Mouse (Mus musculus): ENCODE measurements around the gene Nbea.

The Nbea gene

DNA sequence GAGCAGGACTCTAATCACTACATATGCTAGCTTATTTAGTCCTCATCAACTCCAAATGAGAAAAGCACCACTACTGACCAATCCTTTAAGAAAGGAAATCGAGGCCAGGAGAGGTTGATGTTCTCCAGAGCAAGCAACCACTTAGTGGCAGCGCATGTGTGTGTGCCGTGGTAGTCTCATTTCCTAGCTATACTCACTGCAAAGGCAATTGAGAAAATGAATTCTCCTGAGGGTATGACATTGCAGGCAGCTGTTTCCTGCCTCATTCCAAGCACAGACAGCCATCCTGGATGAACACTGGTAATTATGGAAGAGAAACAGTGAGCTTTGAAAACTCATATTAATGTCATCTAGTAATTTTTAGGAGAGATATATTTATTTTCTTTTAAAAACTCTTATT lies 358.6 kb downstream of the Nbea start:
- DNase-seq: no peak

- no peak for DNase-seq
Measured at GRCm38 (mm10) chr3:55819598-55819997, 363.9 kb downstream of the Nbea start.

DNA sequence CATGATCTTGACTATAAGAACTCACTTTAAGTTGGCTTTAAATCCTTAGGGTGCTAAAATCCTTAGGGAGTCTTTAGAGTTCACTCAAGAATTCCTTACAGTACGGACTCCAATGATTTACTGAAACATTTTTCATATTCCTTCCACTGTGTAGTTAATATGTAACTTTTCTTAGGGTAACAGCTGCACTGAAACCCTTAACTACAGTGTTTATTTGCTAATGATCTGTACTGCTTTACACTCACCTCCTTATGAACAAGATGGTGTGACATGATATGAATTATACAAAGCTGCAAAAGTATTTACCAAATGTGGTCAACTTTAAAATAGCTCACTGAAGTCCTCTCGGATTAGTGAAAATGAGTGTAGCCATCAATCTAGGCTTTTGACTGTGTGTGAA lies 365.4 kb downstream of the Nbea start:
- DNase-seq: no peak

DNA sequence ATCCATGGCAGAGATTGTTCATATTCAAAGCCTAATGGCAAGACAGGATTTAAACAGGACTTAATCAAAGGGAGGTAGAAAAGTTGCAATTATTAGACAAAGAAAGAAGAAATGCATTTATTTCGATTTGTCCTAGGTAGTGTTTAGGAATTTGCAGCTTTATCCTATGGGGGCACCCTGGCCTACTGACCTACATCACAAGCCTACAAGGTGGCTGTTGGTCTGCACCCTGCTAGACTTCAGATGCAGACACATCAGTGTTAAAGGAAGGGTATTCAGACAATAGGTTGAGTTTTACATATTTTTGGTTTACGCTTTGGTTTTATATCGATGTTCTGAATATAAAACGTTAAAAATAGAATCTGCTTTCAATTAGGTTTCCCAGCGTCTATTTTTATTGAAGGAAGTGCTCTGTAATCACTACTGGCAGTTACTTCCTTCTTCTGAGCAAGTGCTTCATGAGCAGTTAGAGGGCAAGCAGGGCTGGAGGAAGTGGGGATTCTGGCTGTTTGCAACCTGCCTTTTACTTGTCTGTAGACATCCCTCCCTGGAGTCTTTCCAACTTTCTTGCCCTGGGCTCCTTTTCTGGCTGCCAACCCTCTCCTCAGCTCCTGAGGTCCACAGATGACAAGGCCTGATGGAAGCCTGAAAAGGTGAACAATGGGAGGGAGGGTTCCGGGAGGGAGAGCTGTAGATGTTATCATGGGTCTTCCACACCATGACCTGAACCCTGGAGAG lies 366.7 kb downstream of the Nbea start:
- DNase-seq: no peak

GRCm38 (mm10) chr3:55816096-55816495 lies 367.4 kb downstream of the Nbea start:
- DNase-seq: no peak

DNA sequence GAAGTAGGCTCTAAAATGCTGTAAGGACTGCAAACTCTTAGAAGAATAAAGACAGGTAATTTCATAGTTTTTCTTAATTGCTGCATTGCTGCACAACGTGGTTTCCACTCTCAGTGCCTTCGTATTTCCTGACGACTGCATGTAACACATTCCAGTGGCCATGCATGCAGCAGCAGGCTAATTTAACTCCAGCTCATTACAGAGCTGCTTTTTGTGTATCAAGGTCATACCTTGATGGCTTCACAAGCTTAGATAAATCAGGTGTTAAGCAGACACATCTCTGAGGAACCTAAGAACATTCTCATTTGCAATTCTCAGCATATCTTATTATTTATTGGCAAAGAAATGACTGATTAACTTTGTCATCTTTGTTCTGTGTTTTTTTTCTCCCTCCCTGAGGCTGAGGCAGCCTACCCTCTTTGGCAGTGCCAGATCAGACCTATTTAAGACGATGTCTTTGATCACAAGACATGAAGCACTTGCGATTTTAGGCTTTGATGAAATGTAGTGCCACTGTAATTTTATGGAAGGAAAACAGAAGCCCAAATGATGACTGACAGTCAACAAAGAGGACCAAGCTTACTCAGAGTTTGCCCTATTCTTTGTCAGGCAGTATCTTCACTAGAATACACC lies 368.4 kb downstream of the Nbea start:
- no peak for DNase-seq

DNA sequence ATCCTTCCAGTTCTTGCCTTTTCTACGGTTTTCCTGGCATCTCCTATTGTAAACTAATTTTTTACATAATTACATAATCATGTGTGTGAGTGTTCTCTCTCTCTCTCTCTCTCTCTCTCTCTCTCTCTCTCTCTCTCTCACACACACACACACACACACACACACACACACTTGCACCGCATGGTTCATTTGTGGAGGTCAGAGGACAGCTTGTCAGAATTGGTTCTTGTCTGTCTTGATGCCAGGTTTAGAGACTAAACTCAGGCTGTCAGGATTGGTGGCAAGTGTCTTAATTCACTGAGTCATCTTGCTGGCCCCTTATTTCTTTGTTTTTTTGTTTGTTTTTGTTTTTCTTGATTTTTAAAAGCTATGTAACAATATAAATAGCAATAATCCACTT lies 388.7 kb downstream of the Nbea start:
- no peak for DNase-seq

- no peak for DNase-seq
Measured at GRCm38 (mm10) chr3:55793842-55794575, 389.5 kb downstream of the Nbea start.

DNA sequence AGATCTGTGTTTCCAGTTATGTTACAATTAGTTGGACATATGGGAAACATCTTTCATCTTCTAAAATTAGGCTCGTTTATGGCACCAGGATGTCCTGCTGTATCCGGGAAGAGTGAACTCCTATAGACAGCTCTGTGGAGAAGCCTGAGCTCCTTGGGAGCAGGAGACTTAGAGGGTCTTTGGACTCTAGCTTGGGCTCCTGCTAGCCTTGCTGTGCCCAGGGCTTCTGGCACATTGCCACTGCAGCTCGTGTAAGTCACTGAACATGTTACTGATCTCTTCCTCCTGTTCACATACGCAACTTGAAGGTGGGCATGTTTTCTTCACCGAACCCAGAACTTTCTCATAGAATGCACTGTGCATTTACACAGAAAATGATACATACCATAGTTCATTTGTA lies 391.2 kb downstream of the Nbea start:
- DNase-seq: no peak

DNA sequence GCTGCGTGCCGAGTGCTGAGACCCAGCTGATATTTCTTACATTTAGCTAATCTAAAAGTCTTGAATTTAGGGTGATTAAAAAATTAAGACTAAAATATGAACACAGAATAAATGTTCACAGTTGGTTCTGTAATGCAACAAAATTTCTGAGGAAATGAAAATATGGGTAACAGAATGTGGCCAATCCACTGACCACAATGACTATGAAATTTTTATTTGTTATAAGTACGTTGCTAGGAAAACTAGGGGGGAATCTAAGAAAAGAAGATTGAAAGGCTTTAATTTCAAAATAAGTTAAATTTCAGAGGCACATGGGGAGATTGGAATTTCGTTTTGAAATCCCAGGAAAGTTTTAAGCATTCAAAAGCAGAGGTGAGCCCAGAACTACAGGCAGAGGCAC lies 392.9 kb downstream of the Nbea start:
- no peak for DNase-seq

DNA sequence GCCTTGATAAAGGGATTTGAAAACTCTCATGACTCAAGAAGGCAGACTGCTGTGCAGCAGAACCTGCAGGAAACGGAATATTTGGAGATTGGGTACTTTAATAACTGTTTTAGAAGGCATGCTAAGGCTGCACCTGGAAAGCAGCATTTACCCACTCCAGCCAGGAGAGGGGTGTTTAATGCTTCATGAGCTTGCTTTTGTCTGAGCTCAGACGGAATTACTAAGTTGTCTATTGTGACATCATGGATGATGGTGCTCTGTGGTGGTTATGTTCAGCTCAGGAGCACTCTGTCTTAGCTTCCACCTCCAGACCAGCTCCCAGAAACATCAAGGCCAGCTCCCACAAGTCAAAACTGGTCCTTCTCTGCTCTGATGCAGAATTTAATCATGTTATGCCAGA lies 393.6 kb downstream of the Nbea start:
- no peak for DNase-seq

GRCm38 (mm10) chr3:55788621-55789201 lies 394.8 kb downstream of the Nbea start:
- DNase-seq: no peak

DNA sequence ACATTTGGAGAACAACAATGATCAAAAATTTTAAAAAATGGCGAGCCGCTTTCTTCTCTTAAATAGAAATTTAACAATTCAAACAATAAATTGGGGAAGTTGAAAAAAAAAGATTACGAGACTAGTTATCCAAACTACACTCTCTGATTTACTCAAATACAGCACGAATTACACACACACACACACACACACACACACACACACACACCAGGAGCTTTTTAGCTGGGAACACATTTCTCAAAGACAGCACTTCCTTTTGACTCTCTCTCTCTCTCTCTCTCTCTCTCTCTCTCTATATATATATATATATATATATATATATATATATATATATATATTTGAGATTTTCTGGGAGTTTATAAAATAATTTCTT lies 395.3 kb downstream of the Nbea start:
- no peak for DNase-seq

- DNase-seq: no peak
Measured at GRCm38 (mm10) chr3:55787487-55788213, 395.9 kb downstream of the Nbea start.

DNA sequence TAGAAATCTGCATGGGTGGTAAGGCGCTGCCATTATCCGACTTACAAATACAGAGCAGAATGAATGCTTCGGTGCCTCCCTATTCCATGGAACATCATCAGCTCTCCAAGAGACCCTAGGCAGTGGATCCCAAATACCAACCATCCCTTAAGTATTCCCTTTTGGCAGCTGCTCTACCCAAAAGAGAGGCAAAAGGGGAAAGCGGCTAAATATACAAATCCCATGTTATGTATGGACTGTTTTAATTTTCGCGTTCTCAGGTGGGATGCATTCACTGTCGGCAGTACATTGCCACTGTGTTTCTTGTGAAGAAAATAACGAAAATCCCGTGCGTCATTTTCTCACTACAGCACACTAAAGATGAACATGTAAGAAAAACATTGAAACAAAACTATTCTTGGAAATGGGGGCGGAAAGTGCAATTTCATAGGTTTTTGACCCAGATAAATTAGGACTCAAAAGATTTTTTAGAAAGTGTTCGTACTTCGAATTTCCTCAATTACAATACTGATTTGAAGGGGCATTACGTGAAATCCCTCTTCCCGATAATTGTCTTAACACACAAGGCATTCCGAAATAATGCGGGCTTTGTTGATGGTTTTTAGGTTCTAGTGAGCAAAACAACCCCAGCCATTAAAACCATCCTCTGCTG lies 396.5 kb downstream of the Nbea start:
- DNase-seq: no peak

DNA sequence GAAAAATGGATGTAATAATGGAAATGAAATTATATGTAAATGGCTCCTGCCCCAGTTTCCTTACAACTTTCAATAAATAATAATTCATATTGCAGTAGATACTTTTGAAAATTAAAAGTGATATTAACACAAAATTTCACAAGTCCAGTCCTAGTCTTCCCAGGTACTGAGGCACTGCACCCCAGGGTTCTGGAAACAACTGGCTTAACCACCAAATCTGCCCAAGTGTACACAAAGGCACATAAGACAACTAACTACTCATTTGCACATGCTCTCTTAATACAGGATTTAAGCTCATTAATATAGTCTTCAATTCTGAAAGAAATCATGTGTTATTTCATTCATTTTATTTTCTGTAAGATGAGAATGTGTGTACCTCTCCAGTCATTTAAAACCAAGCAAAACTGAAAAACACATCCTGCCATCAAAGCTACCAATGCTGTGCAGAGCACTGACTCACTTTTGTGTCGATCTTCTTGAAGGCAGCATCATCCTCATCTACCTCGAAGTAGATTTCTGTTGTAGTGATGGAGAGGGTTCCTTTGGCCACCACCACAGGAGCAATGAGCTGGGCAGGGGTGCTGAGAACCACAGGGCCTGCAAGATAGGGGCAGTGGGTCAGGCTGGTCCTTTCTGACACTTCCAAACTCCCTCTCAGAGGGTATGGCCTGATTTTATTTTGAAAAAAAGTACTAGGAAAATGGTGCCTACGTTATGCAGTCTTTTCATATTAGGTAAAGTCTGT lies 397.3 kb downstream of the Nbea start:
- DNase-seq: no peak

DNA sequence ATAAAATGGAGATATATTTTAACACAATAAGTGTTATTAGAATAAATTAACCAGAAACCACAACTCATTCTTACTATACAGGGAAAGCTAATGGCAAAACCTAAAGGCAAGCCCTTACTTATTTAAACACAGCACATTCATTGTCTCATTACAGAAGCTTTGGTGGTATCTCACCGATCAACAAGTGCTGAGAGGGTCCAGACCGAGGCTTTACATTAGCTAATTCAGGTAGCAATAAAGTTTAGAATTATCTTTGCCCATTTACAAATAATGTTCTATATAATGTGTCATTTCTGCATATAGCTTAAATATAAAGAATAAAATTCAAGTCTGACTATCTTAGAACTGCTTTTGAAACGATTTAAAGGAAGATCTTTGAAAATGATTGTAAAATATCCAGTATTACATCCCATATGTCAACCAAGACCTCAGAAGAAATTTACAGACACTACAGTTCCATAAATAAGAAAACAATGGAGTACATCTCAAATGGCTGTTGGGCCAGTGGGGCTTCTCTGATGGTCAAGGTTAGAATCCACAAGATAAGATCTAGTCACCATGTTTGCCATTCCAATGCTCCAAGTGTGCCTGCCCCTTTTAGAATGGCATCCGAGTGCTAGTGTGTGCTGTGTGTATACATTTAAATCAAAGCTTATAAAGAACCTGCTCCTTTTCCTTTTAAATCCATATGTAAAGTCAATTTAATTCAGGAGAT lies 398.1 kb downstream of the Nbea start:
- DNase-seq: no peak

DNA sequence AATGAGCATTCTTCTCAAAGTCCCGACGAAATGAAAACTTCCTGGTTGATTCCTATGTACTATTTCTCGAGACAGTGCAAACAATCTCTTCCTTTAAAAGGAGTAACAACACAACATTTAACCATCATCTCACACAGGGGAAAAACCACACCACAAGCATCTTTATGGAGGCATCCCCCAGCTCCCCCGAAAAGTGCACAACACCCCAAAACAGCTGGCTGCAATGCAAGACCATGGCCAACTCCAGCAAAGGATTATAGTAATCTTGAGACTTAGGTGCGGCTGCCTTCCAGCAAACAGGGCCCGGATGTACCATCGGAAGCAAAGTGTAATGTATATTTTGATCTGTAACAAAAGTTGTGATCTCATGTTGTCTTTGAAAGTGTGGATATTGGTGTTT lies 399.4 kb downstream of the Nbea start:
- no peak for DNase-seq

DNA sequence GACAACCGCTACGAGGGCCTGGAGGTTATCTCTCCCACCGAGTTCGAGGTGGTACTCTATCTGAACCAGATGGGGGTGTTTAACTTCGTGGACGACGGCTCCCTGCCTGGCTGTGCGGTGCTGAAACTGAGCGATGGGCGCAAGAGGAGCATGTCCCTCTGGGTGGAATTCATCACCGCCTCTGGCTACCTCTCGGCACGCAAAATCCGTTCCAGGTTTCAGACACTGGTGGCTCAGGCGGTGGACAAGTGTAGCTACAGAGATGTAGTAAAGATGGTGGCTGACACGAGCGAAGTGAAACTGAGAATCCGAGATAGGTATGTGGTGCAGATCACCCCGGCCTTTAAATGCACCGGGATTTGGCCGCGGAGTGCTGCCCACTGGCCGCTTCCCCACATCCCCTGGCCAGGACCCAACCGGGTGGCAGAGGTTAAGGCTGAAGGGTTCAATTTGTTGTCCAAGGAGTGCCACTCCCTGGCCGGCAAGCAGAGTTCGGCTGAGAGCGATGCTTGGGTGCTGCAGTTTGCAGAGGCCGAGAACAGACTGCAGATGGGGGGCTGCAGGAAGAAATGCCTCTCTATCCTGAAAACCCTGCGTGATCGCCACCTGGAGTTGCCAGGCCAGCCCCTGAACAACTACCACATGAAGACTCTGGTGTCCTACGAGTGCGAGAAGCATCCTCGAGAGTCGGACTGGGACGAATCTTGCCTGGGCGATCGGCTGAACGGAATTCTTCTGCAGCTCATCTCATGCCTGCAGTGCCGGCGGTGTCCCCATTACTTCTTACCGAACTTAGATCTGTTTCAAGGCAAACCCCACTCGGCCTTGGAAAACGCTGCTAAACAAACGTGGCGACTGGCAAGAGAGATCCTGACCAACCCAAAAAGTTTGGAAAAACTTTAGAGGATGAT lies 400.1 kb downstream of the Nbea start:
- peak in 1 of 2 experiments; percentile 7 for DNase-seq

DNA sequence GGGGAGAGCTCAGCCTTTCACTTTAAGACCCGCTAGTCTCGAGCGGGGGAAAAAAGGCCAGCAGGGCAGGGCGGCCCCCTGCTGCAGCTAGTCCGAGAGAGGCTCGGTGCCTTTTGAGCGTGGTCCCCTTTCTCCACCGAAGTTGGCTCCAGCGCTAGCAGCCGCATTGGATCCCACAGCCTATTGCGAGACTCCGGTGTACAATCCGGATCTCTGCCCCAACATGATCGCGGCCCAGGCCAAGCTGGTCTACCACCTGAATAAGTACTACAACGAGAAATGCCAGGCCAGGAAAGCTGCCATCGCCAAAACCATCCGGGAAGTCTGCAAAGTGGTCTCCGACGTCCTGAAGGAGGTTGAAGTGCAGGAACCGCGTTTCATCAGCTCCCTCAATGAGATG lies 400.7 kb downstream of the Nbea start:
- peak in 1 of 2 experiments; percentile 1 for DNase-seq

All from B cell, adult 2 months (primary cell).